Mouse (Mus musculus) stomach, embryonic 16.5 days (tissue): ENCODE results near the gene Gm9913. TPM values are rescaled to one million over a fixed set of nuclear protein-coding genes. Genes with fewer than 3 reads are reported as not detected.

Experiments used
- ATAC-seq: fragments of 200-750 bp; cut with Nextera tagmentation; 2 replicates; pipeline ENCODE4 v1.8.0; 2017; ENCODE audit warnings: moderate number of reproducible peaks, moderate TSS enrichment; ENCODE audit not compliant: insufficient read depth, low FRiP score
- H3K27ac ChIP-seq: fragments of 300-500 bp; sonication (generic); 2 replicates; pipeline ENCODE4 v1.5.1; 2014; ENCODE audit warnings: low read length
- H3K27me3 ChIP-seq: fragments of 300-500 bp; sonication (generic); 2 replicates; pipeline ENCODE4 v1.6.1; 2014; ENCODE audit warnings: low read length, control low read depth, mixed read lengths; ENCODE audit not compliant: control insufficient read depth, insufficient read depth
- H3K36me3 ChIP-seq: fragments of 300-500 bp; sonication (generic); 2 replicates; pipeline ENCODE4 v1.6.1; 2014; ENCODE audit warnings: low read length; ENCODE audit not compliant: control insufficient read depth, insufficient read depth
- H3K4me1 ChIP-seq: fragments of 300-500 bp; sonication (generic); 2 replicates; pipeline ENCODE4 v1.6.1; 2014; ENCODE audit warnings: low read length, control low read depth, mixed read lengths; ENCODE audit not compliant: control insufficient read depth, insufficient read depth
- H3K4me2 ChIP-seq: fragments of 300-500 bp; sonication (generic); 2 replicates; pipeline ENCODE4 v1.6.1; 2014; ENCODE audit warnings: low read depth, low read length, mixed read lengths
- H3K4me3 ChIP-seq: fragments of 300-500 bp; sonication (generic); replicated peaks from 2 replicates; pipeline ENCODE4 v1.5.1; 2014; ENCODE audit warnings: mild to moderate bottlenecking, low read length
- H3K9ac ChIP-seq: fragments of 300-500 bp; sonication (generic); 2 replicates; pipeline ENCODE4 v1.6.1; 2014; ENCODE audit warnings: low read length
- H3K9me3 ChIP-seq: fragments of 300-500 bp; sonication (generic); replicated peaks from 2 replicates; pipeline ENCODE4 v1.6.1; 2016; ENCODE audit warnings: low read length, control low read depth; ENCODE audit not compliant: control insufficient read depth
- WGBS: fragments of 180-500 bp; shearing (Covaris S2); extraction: QIAGEN DNeasy Blood & Tissue Kit; methylation state at CpG from one replicate; pipeline ENCODE4 v1.1.7; 2014; 5-methylcytosine and 5-hydroxymethylcytosine counted together
- polyA plus RNA-seq: library from polyadenylated mRNA; unstranded; fragments of >200 nt; fragmentation: Nextera tagmentation; extraction: Ambion mirVana; gene quantifications from 2 replicates; pipeline ENCODE4 v1.2.1, GENCODE M21; 2015

Gm9913 gene
- polyA plus RNA-seq, 1 experiment from 2014 or later: 0.37 TPM

- no peak for ATAC-seq
- H3K4me1 ChIP-seq: 0 out of 2 replicates have a peak, but pooled peaks cover 3% of the 10 kb centered on the region
- no peaks in the 10 kb centered on the region for H3K9me3 ChIP-seq
- H3K9ac ChIP-seq: no peak overlapping the region
- no peaks in the 10 kb centered on the region for H3K36me3 ChIP-seq
- H3K4me3 ChIP-seq: no peak overlapping the region
- no peak overlapping the region for H3K4me2 ChIP-seq
- no peak overlapping the region for H3K27ac ChIP-seq
- WGBS: 73% methylated on average over 5 of the region's 5 CpGs
- no peaks in the 10 kb centered on the region for H3K27me3 ChIP-seq
Measured at GRCm38 (mm10) chr2:125526566-125526965, 21.7 kb downstream of the Gm9913 start.

GRCm38 (mm10) chr2:125530665-125531064 lies 25.8 kb downstream of the Gm9913 start:
- peak overlapping the region; percentile 51; the same call in 1 of the 2 replicates for H3K27ac ChIP-seq
- H3K4me3 ChIP-seq: no peak overlapping the region
- H3K27me3 ChIP-seq: no peaks in the 10 kb centered on the region
- no peaks in the 10 kb centered on the region for H3K9me3 ChIP-seq
- 50% methylated on average over 6 of the region's 6 CpGs for WGBS
- H3K4me2 ChIP-seq: no peak overlapping the region
- ATAC-seq: peak; percentile 86
- no peaks in the 10 kb centered on the region for H3K36me3 ChIP-seq
- H3K4me1 ChIP-seq: 0 out of 2 replicates have a peak, but pooled peaks cover 3% of the 10 kb centered on the region
- no peak overlapping the region for H3K9ac ChIP-seq

GRCm38 (mm10) chr2:125539640-125540039 lies 34.8 kb downstream of the Gm9913 start:
- 87% methylated on average over 3 of the region's 3 CpGs for WGBS

GRCm38 (mm10) chr2:125540579-125540978 lies 35.7 kb downstream of the Gm9913 start:
- H3K27ac ChIP-seq: no peak overlapping the region
- H3K4me1 ChIP-seq: no peaks in the 10 kb centered on the region
- H3K36me3 ChIP-seq: no peaks in the 10 kb centered on the region
- no peak for ATAC-seq
- H3K9ac ChIP-seq: no peak overlapping the region
- H3K27me3 ChIP-seq: no peaks in the 10 kb centered on the region
- H3K9me3 ChIP-seq: no peaks in the 10 kb centered on the region
- H3K4me3 ChIP-seq: no peak overlapping the region
- WGBS: 73% methylated on average over 7 of the region's 7 CpGs
- H3K4me2 ChIP-seq: no peak overlapping the region

More at GRCm38 (mm10) chr2:125539640-125540039, 34.8 kb downstream of the Gm9913 start:
- Histone ChIP-seq H3K27me3 (no peaks in the 10 kb centered on the region), H3K9me3 (no peaks in the 10 kb centered on the region), H3K9ac (no peak overlapping the region), H3K27ac (no peak overlapping the region), H3K4me2 (no peak overlapping the region), H3K4me3 (no peak overlapping the region), H3K36me3 (no peaks in the 10 kb centered on the region), H3K4me1 (no peaks in the 10 kb centered on the region)
- no peak for ATAC-seq

- Histone ChIP-seq H3K4me2 (no peak overlapping the region), H3K4me3 (no peak overlapping the region), H3K9ac (no peak overlapping the region), H3K9me3 (no peaks in the 10 kb centered on the region), H3K27ac (no peak overlapping the region), H3K4me1 (no peaks in the 10 kb centered on the region), H3K36me3 (no peaks in the 10 kb centered on the region), H3K27me3 (no peaks in the 10 kb centered on the region)
- WGBS: 63% methylated on average over 7 of the region's 7 CpGs
- ATAC-seq: no peak
Measured at GRCm38 (mm10) chr2:125541451-125541850, 36.6 kb downstream of the Gm9913 start.

- Histone ChIP-seq H3K4me2 (no peak overlapping the region), H3K27me3 (no peaks in the 10 kb centered on the region), H3K36me3 (no peaks in the 10 kb centered on the region), H3K9me3 (no peaks in the 10 kb centered on the region), H3K4me1 (no peaks in the 10 kb centered on the region), H3K4me3 (no peak overlapping the region), H3K9ac (no peak overlapping the region), H3K27ac (no peak overlapping the region)
- no peak for ATAC-seq
- 75% methylated on average over 1 of the region's 1 CpGs for WGBS
Measured at GRCm38 (mm10) chr2:125543646-125544045, 38.8 kb downstream of the Gm9913 start.

- ATAC-seq: no peak
- 76% methylated on average over 3 of the region's 3 CpGs for WGBS
- H3K27ac ChIP-seq: no peak overlapping the region
Measured at GRCm38 (mm10) chr2:125544986-125545385, 40.1 kb downstream of the Gm9913 start.

GRCm38 (mm10) chr2:125548806-125549578 lies 44.1 kb downstream of the Gm9913 start:
- no peaks in the 10 kb centered on the region for H3K9me3 ChIP-seq
- H3K9ac ChIP-seq: no peak overlapping the region
- WGBS: 40% methylated on average over 1 of the region's 1 CpGs
- H3K27ac ChIP-seq: no peak overlapping the region
- H3K36me3 ChIP-seq: no peaks in the 10 kb centered on the region
- no peaks in the 10 kb centered on the region for H3K4me1 ChIP-seq
- no peaks in the 10 kb centered on the region for H3K27me3 ChIP-seq
- no peak overlapping the region for H3K4me2 ChIP-seq
- ATAC-seq: no peak
- no peak overlapping the region for H3K4me3 ChIP-seq

More at GRCm38 (mm10) chr2:125544986-125545385, 40.1 kb downstream of the Gm9913 start:
- Histone ChIP-seq H3K4me3 (no peak overlapping the region), H3K27me3 (no peaks in the 10 kb centered on the region), H3K4me1 (no peaks in the 10 kb centered on the region), H3K9me3 (no peaks in the 10 kb centered on the region), H3K4me2 (no peak overlapping the region), H3K36me3 (no peaks in the 10 kb centered on the region), H3K9ac (no peak overlapping the region)

- Histone ChIP-seq H3K27ac (no peak overlapping the region), H3K4me2 (no peak overlapping the region), H3K36me3 (no peaks in the 10 kb centered on the region), H3K9ac (no peak overlapping the region), H3K4me1 (no peaks in the 10 kb centered on the region), H3K27me3 (no peaks in the 10 kb centered on the region), H3K4me3 (no peak overlapping the region), H3K9me3 (no peaks in the 10 kb centered on the region)
- ATAC-seq: no peak
- WGBS: 69% methylated on average over 6 of the region's 6 CpGs
Measured at GRCm38 (mm10) chr2:125555830-125556229, 50.9 kb downstream of the Gm9913 start.
